Mouse (Mus musculus) erythroblast, embryonic 14.5 days (primary cell): ENCODE results near the gene Nckap5.

Experiments used
- GATA1 ChIP-seq: IDR thresholded peaks from 2 replicates; pipeline ENCODE4 v1.6.1; 2012; ENCODE audit warnings: low read length, inconsistent platforms, mixed read lengths
- TAL1 ChIP-seq: IDR thresholded peaks from 3 replicates; pipeline ENCODE4 v1.6.1; 2012; ENCODE audit warnings: low read length, inconsistent platforms, mixed read lengths

DNA sequence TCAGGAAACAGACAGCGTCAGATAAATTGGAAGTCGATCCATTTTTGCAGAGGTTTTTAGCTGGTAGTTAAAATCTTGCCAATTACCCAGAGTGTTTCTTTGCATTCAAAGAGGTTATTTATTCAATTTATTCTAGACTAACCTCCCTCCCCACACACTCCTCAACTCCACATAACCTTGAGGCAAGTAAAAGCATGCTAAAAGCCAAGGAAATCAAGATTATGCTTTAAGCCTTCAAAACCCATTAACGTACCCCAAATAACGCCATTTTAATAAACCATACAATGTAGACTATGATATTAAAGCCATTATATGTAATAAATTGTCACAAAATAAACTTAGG is 129.7 kb downstream of the Nckap5 start:
- TF ChIP-seq GATA1 (no peak), TAL1 (no peak)
